Mouse (Mus musculus): ENCODE data around the gene Tln1.
A peak's percentile ranks its signal among the peaks of the same experiment; 100 is the strongest.
"Not testable (repeated sequence)": the region's sequence is repeated elsewhere in the genome, so short reads cannot be mapped to it uniquely, and the experiment has no call there.

Gene Tln1

GRCm38 (mm10) chr4:43503506-43503905, 59.0 kb downstream of the Tln1 start:
- DNase-seq = no peak

- no peak for DNase-seq
Observed at GRCm38 (mm10) chr4:43503041-43503440, 59.5 kb downstream of the Tln1 start.

DNA sequence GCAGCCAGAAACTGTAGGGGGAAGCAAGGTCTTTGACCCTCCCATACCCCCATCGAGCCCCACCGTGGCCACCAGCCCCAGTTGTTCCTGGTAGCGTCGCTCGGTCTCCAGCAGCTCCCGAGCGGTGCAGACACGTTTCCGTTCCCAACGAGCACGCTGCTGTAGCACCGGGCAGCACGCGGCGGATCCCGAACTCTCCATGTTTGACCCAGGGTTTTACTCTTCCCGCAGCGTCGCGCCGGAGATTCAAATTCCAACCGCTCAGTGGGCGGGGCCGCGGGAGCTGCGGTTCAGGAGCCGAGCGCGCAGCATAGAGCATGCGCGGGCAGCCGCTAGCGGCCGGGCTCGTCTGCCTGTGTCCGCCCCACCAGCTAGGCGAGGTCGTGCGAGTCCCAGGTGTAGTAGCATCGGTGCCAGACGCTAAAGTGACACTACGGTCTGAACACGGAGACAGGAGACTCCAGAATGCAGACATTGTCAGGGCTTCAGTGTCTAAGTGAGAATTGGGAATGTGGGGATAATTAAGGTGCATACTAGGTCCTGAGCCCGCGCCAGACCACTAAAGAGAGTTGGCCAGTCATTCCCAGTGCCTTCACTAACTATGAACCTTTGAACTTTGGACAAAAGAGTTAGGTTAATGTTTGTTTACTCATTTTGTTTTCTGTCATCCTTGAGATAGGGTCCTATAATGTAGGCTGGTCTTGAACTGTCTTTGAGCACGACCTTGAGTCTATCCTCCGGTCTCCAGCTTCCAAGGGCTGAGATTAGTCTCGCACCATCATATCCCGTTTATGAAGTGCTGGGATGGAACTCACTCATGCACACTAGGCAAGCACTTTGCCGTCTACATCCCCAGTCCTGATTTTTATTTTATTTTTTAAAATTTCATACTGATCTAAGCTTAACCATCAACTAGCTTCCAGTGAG, 62.8 kb downstream of the Tln1 start, which contains the start of gene Arhgef39:
Arhgef39 (minus strand) TSS at position 289 of the 927 bp plus-strand sequence.
- DNase-seq = peak; percentile 80 to 85

- DNase-seq = no peak
Observed at GRCm38 (mm10) chr4:43498983-43499382, 63.5 kb downstream of the Tln1 start.

GRCm38 (mm10) chr4:43497946-43498345, 64.5 kb downstream of the Tln1 start:
- no peak for DNase-seq

GRCm38 (mm10) chr4:43497405-43497804, 65.1 kb downstream of the Tln1 start:
- no peak for DNase-seq

GRCm38 (mm10) chr4:43496587-43496986, 65.9 kb downstream of the Tln1 start:
- no peak for DNase-seq

DNA sequence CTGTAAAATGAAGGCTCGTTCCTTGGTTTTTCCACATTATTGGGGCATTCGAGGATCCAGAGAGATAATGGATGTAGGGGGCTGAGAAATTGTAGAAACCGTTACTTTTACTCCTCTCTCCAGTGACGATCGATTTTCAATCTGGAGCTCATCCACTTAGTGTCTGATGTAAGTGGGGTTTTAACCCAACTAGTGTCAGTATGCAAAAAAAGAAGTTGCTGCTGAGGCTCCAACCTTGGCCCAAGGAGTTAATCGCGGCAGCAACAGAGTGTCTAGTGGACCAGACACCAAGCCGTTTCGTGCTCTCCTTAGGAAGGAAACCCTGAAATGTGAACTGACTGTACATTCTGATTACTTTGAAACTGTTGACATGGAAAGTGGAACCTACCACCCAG, 68.6 kb downstream of the Tln1 start:
- DNase-seq = no peak

DNA sequence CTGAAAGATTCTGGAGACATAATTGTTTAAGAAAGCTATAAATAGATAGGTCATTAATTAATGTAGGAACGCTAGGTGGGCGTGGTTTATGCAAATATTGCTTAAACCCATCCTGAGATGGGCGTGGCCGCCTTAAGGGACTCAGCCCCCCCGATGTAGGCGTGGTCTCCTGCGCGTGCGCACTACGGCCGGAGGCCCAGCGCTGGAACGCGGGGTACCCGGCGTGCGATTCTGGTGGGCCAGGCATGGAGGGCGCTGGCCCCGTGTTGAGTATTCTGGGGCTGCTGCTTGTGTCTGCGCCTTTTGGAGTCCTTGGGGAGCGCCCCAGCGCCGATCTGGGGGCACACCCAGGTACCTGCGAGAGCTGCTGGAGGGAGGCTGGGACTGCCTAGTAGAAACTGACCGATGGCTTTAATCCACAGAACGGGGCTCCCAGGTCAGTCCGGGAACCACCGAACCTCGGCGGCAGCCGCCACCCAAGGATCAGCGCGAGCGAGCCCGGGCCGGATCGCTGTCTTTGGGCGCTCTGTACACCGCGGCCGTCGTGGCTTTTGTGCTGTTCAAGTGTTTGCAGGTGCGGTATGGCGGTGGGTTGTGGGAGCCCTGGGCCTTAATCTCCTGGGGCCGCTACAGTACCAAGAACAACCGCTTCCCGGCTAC, 69.2 kb downstream of the Tln1 start:
- DNase-seq = peak; percentile 93 to 96

- DNase-seq = peak; percentile 95 to 96
Observed at GRCm38 (mm10) chr4:43492821-43493185, 69.7 kb downstream of the Tln1 start, which contains the start of gene Ccdc107. Gene Ccdc107 (plus strand): TSS chr4:43492900.

DNA sequence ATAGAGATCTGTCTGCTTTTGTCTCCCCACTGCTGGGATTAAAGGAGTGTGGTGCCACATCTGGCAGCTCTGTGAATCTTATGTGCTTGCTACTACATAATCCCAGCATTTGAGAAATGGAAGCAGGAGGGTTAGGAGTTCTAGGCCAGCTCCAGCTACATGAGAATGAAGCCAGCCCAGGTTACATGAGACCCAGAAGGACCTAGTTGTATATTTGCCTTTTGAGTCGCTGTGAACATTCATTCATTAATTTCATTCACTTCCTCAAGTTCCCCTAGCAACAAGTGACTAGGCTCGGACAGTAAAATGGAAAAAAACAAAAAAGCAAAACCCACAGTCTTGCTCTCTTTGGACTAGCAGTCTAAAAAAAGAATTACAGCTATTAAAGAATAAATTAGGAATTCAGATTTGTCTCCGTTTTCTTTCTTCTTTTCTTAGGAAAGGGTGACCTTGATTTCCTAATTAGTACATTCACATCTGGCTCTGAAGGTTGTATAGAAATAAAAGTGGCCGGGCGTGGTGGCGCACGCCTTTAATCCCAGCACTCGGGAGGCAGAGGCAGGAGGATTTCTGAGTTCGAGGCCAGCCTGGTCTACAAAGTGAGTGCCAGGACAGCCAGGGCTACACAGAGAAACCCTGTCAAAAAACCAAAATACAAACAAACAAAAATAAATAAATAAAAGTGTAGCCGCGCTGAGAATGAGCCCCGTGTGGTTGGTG, 70.2 kb downstream of the Tln1 start:
- DNase-seq = no peak

GRCm38 (mm10) chr4:43490801-43491200, 71.7 kb downstream of the Tln1 start:
- peak; percentile 78 to 87 for DNase-seq

DNA sequence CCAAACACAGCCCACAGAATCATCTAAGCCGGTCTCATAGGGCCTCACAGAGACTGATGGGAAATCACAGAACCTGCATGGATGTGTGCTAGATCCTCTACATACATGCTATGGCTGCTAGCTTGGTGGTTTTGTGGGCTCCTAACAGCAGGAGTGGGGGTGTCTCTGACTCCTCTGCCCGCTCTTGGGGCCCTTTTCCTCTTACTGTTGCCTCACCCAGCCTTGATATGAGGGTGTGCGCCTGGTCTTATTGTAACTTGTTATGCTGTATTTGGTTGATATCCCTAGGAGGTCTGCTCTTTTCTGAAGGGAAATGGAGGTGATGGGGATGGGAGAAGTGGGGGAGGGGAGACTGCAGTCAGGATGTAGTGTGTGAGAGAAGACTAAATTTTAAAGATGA, 72.9 kb downstream of the Tln1 start:
- no peak for DNase-seq

DNA sequence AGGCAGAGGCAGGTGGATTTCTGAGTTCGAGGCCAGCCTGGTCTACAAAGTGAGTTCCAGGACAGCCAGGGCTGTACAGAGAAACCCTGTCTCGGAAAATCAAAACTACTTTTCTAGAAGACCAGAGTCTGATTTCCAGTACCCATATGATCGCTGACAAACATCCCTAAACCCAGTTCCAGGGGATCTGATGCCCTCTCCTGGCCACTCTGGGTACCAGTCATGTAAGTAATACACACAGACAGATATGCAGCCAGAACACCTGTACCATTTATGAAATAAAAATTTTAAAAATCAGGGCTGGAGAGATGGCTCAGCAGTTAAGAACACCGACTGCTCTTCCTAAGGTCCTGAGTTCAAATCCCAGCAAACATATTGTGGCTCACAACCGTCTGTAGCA, 76.8 kb downstream of the Tln1 start:
- DNase-seq = not testable (repeated sequence)

- no peak for DNase-seq
Observed at GRCm38 (mm10) chr4:43483535-43484091, 78.9 kb downstream of the Tln1 start, which contains the start of gene Sit1. Gene Sit1 (minus strand): TSS chr4:43483734.

GRCm38 (mm10) chr4:43482591-43482990, 79.9 kb downstream of the Tln1 start:
- no peak for DNase-seq

- DNase-seq = no peak
Observed at GRCm38 (mm10) chr4:43481894-43482456, 80.5 kb downstream of the Tln1 start.
